Mouse (Mus musculus): ENCODE measurements at regions not wholly inside any gene's neighbourhood (a gene's known extent, or its start where the extent isn't known, plus 50 kb on each side); places are given as distances from the start of the nearest gene placed in this dataset. TPM values are rescaled to one million over a fixed set of nuclear protein-coding genes. Genes with fewer than 3 reads are reported as not detected.

GRCm38 (mm10) chr2:159725158-159726076 lies 608.5 kb downstream of the Gm826 start:
- Histone ChIP-seq H3K4me3 (no peak overlapping the region), H3K36me3 (no peaks in the 10 kb centered on the region), H3K27ac (no peak overlapping the region), H3K4me1 (0 out of 2 replicates have a peak, but pooled peaks cover 4% of the 10 kb centered on the region), H3K9me3 (replicated peaks) (no peaks in the 10 kb centered on the region), H3K27me3 (ENCODE audit: low read depth, poor library complexity, severe bottlenecking) (no peaks in the 10 kb centered on the region)
- no peak for DNase-seq (ENCODE audit: low spot score)
- 61% methylated on average over 7 of the region's 7 CpGs for WGBS

GRCm38 (mm10) chr2:159729301-159729700 lies 604.7 kb downstream of the Gm826 start:
- Histone ChIP-seq H3K9me3 (replicated peaks) (no peaks in the 10 kb centered on the region), H3K36me3 (no peaks in the 10 kb centered on the region), H3K27ac (no peak overlapping the region), H3K4me3 (no peak overlapping the region), H3K4me1 (peaks cover 13% of the 10 kb centered on the region), H3K27me3 (ENCODE audit: low read depth, poor library complexity, severe bottlenecking) (no peaks in the 10 kb centered on the region)
- no peak for DNase-seq (ENCODE audit: low spot score)
- WGBS, result 74% methylated on average over 3 of the region's 3 CpGs

- Histone ChIP-seq H3K4me3 (no peak overlapping the region), H3K9me3 (replicated peaks) (no peaks in the 10 kb centered on the region), H3K27me3 (ENCODE audit: low read depth, poor library complexity, severe bottlenecking) (no peaks in the 10 kb centered on the region), H3K27ac (no peak overlapping the region), H3K36me3 (no peaks in the 10 kb centered on the region), H3K4me1 (peaks cover 11% of the 10 kb centered on the region)
- WGBS, result 74% methylated on average over 8 of the region's 8 CpGs
- DNase-seq (ENCODE audit: low spot score), result no peak
Observed at GRCm38 (mm10) chr2:159730221-159730620, 603.7 kb downstream of the Gm826 start.

- Histone ChIP-seq H3K9me3 (replicated peaks) (no peaks in the 10 kb centered on the region), H3K27ac (no peak overlapping the region), H3K4me3 (no peak overlapping the region), H3K36me3 (no peaks in the 10 kb centered on the region), H3K4me1 (peaks cover 9% of the 10 kb centered on the region), H3K27me3 (ENCODE audit: low read depth, poor library complexity, severe bottlenecking) (no peaks in the 10 kb centered on the region)
- DNase-seq (ENCODE audit: low spot score), result no peak
Observed at GRCm38 (mm10) chr2:159731305-159731704, 602.7 kb downstream of the Gm826 start.

- DNase-seq (ENCODE audit: low spot score), result no peak
- no peaks in the 10 kb centered on the region for H3K27me3 ChIP-seq (ENCODE audit: low read depth, poor library complexity, severe bottlenecking)
- peak overlapping the region; percentile 15; the same call in 1 of the 2 replicates for H3K27ac ChIP-seq
- WGBS, result 10% methylated on average over 3 of the region's 3 CpGs
- no peaks in the 10 kb centered on the region for H3K36me3 ChIP-seq
- H3K9me3 ChIP-seq (replicated peaks), result no peaks in the 10 kb centered on the region
- no peak overlapping the region for H3K4me3 ChIP-seq
- peaks cover 9% of the 10 kb centered on the region for H3K4me1 ChIP-seq
Observed at GRCm38 (mm10) chr2:159732413-159732812, 601.5 kb downstream of the Gm826 start.

GRCm38 (mm10) chr2:159734576-159734975 lies 599.4 kb downstream of the Gm826 start:
- H3K27me3 ChIP-seq (ENCODE audit: low read depth, poor library complexity, severe bottlenecking), result no peaks in the 10 kb centered on the region
- no peak overlapping the region for H3K27ac ChIP-seq
- no peak for DNase-seq (ENCODE audit: low spot score)
- peaks cover 9% of the 10 kb centered on the region for H3K4me1 ChIP-seq
- WGBS, result 90% methylated on average over 5 of the region's 5 CpGs
- H3K9me3 ChIP-seq (replicated peaks), result no peaks in the 10 kb centered on the region
- H3K4me3 ChIP-seq, result no peak overlapping the region
- no peaks in the 10 kb centered on the region for H3K36me3 ChIP-seq

GRCm38 (mm10) chr2:159755541-159756011 lies 578.4 kb downstream of the Gm826 start:
- Histone ChIP-seq H3K27ac (peak overlapping the region; percentile 5; the same call in 1 of the 2 replicates), H3K9me3 (replicated peaks) (no peaks in the 10 kb centered on the region), H3K36me3 (no peaks in the 10 kb centered on the region), H3K27me3 (ENCODE audit: low read depth, poor library complexity, severe bottlenecking) (no peaks in the 10 kb centered on the region; the same call in 1 of the 2 replicates), H3K4me3 (no peak overlapping the region), H3K4me1 (peaks cover 2% of the 10 kb centered on the region; the same call in 1 of the 2 replicates)
- DNase-seq (ENCODE audit: low spot score), result no peak
- 32% methylated on average over 7 of the region's 7 CpGs for WGBS

- 93% methylated on average over 6 of the region's 6 CpGs for WGBS
- no peak for DNase-seq (ENCODE audit: low spot score)
Observed at GRCm38 (mm10) chr2:159760806-159761205, 573.2 kb downstream of the Gm826 start.

GRCm38 (mm10) chr2:159763115-159763514 lies 570.8 kb downstream of the Gm826 start:
- Histone ChIP-seq H3K4me1 (peaks cover 8% of the 10 kb centered on the region; the same call in 1 of the 2 replicates), H3K36me3 (no peaks in the 10 kb centered on the region), H3K27me3 (ENCODE audit: low read depth, poor library complexity, severe bottlenecking) (no peaks in the 10 kb centered on the region), H3K27ac (no peak overlapping the region), H3K9me3 (replicated peaks) (no peaks in the 10 kb centered on the region), H3K4me3 (no peak overlapping the region)
- DNase-seq (ENCODE audit: low spot score), result no peak
- 57% methylated on average over 6 of the region's 6 CpGs for WGBS

More at GRCm38 (mm10) chr2:159760806-159761205, 573.2 kb downstream of the Gm826 start:
- Histone ChIP-seq H3K27ac (no peak overlapping the region), H3K4me3 (no peak overlapping the region), H3K4me1 (peaks cover 10% of the 10 kb centered on the region; the same call in 1 of the 2 replicates), H3K9me3 (replicated peaks) (no peaks in the 10 kb centered on the region), H3K27me3 (ENCODE audit: low read depth, poor library complexity, severe bottlenecking) (no peaks in the 10 kb centered on the region; the same call in 1 of the 2 replicates), H3K36me3 (no peaks in the 10 kb centered on the region)

Small RNA genes lying in the stretch of these regions (microRNA-seq; reads per million reads assigned to microRNA genes)
- not detected for gene Gm44319

All from limb, embryonic 10.5 days (tissue).